Mouse (Mus musculus) lung, postnatal 36 days (tissue): ENCODE results near the gene Eipr1.

Experiments
- DNase-seq: peaks from one replicate; pipeline ENCODE4 v3.0.0; 2022; ENCODE audit warnings: mixed read lengths

Gene Eipr1

DNA sequence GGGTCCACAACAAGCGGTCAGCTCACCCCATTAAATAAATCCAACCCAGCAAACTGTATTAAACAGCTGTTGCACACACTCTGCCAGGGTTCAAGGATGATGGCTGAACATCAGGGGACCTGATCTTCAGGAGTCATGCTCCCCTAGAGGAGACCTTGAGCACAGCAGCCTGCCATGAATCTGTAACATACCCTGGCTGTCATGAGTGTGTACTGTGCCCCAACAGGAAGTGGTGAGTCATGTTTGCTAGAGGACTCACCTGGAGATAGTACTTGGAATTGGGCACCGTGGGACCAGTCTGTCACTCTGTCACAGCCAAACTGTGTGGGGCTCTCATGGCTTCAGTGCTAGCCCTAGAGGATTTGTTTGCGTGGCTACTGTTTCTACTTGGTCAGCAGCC lies 77.9 kb downstream of the Eipr1 start:
- DNase-seq: no peak

DNA sequence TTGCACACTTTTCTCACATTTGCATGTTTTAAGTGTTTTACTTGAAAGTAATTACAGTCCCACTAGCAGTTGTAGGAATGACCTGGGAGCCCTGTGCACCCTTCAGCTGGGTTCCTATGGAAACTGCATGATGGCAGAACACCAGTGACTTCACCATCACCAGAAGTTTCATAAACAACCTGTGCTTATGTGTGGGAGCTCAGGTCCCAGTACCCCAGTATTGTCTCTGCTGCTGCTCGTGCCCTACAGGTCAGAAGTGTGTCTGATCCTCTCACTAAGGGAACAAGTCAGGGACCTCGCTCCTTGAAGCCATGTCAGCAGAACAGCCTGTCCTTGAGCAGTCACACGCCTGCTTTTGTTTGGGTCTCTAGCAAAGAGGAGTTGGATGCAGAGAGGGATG lies 78.9 kb downstream of the Eipr1 start:
- no peak for DNase-seq

- peak; percentile 29 for DNase-seq
Measured at GRCm38 (mm10) chr12:28831066-28831733, 79.6 kb downstream of the Eipr1 start.

DNA sequence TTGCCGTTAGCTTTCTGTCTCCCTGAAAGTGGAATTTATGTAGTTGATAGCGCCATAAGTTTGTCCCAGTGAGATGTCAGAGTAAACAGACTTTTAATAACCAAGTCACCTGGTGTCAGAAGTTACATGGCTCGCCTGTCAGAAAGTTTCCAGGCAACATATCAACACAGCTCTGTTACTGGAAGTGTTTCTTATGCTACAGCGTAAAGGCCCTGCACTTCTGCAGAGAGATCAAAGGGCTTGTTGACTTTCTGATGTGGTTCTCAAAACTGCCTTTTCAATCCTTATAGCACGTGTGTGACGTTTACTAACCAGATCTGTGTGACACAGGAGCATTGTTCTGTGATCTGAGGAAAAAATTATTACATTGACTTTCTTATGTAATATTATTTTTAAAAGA lies 82.7 kb downstream of the Eipr1 start:
- peak; percentile 9 for DNase-seq

DNA sequence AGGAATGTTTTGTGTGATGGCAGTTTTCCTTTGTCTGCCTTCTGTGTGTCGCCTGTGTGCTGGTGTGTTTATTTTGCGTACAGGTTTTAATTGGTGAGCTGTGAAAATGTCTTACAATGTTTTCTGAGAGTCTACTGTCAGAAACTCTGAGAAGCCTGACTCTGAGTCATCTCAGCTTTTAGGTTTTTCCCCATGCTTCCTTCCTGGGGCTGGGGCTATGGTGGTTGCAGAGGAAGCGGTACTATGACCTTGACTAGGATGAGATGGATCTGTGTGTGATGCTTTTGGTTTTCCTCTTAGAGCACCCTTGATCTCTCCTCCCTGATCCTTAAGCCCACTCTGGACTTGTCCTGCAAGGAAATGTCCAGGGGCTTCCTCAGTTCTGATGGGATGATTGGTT lies 84.1 kb downstream of the Eipr1 start:
- DNase-seq: no peak

DNA sequence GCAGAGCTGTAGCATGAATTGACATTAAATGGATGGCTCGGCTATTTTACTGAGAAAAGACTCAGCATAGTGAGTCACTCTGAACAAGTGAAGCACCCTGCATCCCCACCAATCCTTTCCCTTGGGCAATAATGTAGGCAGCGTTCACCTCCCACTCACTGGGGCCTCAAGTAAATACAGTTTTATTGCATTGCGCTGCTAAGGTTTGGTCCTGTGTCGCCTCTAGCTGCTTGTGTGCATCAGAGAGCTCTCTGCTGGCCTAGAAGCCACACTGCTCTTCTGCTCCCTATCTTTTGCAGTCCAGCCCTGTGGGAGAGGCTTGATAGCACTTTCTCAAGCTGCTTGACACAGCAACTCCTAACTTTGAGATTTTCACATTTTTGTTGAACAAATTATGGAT lies 86.7 kb downstream of the Eipr1 start:
- DNase-seq: no peak

GRCm38 (mm10) chr12:28838971-28839370 lies 87.4 kb downstream of the Eipr1 start:
- DNase-seq: no peak

DNA sequence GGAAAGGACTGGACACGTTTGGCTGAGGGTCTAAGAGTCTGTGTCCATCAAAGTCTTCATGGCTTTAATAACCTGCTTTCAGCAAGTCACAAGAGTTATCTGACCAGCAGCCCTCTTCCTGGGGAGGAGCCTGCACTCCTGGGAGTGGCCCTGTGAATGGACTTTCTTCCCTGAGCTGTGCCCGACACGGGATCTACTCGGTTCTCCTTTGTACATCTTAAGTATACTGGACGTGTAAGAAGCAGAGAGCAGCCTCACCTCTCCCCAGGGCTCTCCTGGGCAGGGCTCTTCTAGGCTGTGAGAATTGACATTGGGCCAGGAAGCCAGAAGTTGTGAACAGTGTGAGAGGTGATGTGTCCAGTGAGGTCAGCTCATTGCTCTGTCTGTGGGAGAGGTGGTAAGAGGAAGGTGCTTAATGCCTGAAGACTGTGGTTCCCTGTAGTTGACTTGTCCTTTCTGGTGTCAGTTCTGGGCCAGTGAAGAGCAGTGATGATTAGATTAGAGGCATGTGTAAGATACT lies 89.6 kb downstream of the Eipr1 start:
- DNase-seq: no peak

DNA sequence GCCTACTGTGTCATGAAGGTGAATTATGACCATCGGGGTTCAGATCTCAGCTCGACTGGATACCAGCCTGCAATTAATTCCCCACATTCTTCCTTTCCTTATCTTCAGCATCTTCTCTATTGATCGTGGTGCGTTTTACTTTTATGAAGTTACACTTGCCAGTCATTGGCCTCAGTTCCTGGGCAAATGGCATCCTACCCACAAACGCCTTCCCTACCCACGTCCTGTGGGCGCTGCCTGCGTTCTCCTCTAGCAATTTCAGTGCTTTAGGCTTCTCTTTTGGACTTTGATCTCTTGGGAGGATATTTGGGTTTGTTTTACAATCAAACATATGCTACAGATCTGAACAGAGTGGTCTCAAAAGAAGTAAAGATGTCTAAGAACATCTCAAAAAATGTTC lies 94.2 kb downstream of the Eipr1 start:
- DNase-seq: no peak

- peak; percentile 7 for DNase-seq
Measured at GRCm38 (mm10) chr12:28847401-28847800, 95.8 kb downstream of the Eipr1 start.

- no peak for DNase-seq
Measured at GRCm38 (mm10) chr12:28848726-28849612, 97.4 kb downstream of the Eipr1 start.

DNA sequence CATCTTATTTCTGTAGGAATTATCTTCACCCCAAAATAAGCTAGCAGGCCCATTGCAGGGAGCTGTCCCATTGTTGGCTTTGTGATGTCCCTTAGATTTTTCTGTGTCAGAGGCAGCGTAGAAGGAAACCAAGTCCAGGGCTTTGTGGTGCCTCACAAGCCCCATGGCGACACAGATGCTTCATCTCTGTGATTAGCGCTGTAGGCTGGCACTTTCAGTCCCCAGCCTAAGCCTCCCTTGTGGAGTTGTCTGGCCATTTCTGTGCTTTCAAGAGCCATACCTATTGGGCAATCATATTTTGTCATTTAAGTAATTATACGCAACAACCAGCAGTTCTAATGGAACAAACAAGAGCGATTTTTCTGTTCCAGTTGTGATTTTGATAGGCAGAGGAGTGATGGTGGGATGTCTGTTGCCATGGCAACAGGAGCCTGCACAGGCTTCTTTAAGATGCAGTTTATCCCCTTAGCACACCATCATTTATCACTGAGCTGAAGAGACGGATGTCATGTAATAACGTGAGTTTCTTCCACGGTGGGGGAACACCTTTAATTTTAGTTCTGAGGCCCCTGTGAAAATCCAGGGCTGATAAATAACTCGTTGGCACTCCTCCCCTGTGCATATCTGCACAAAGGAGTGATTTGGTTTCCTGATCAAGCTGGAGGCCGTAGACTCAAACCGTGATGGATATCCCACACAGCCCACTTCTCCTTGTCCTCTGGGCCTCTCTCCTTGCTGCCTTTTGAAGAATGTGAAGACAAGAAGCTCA lies 108.1 kb downstream of the Eipr1 start:
- DNase-seq: no peak

DNA sequence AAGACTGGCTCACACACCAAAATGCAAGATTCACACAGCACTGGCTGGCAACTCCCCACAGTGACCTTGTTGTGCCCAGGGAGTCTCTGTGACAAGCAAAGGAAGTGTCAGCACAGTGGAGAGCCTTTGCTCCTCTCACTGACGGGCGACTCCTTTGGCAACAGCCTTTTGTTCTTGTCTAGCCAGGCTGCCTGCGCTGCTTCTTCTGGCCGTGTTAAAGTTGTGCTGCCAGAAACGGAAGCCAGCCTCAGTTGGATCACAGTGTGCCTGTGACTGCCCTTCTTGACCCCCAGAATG lies 108.6 kb downstream of the Eipr1 start:
- DNase-seq: no peak

GRCm38 (mm10) chr12:28863260-28863659 lies 111.7 kb downstream of the Eipr1 start:
- no peak for DNase-seq

GRCm38 (mm10) chr12:28866121-28866520 lies 114.5 kb downstream of the Eipr1 start:
- no peak for DNase-seq

GRCm38 (mm10) chr12:28868794-28869193 lies 117.2 kb downstream of the Eipr1 start:
- DNase-seq: no peak

DNA sequence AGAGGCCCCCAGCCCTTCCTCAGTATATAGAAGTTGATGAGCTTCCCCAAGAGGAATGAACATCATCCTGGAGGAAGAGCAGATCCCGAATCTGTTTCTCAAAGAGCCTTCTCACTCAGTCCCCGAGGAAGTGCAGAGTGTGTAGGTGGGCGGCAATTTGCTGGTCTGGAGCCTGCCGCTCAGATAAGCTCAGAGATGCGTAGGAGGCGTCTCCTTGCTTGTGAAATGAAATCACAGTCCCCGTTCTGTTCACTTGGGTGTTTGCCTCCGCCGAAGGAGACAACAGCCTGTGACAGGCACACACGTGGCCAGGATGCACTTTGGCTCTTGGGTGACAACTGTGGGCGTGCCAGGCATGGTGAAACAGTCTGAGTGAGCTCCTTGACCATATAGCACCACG lies 120.7 kb downstream of the Eipr1 start:
- no peak for DNase-seq

GRCm38 (mm10) chr12:28874781-28875251 lies 123.2 kb downstream of the Eipr1 start:
- no peak for DNase-seq

GRCm38 (mm10) chr12:28875471-28875870 lies 123.9 kb downstream of the Eipr1 start:
- no peak for DNase-seq

GRCm38 (mm10) chr12:28880471-28880870 lies 128.9 kb downstream of the Eipr1 start:
- no peak for DNase-seq

DNA sequence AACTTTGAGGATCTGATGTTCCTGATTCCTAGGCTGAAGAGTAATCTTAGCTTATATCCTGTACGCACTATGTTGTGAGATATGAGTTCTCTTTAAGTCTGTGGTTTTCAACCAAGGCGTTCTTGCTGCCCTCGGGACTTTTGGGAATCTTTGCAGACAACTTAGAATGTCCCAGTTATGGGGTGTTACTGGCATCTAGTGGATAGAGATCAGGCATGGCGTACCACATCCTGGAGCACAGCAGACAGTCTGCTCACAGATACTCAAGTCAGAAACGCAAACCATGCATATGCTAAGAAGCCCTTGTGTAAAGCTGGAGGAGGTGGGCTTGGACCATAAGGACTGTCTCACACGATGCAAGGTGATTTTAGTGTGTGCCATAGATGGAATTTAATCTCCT lies 136.1 kb downstream of the Eipr1 start:
- DNase-seq: no peak

DNA sequence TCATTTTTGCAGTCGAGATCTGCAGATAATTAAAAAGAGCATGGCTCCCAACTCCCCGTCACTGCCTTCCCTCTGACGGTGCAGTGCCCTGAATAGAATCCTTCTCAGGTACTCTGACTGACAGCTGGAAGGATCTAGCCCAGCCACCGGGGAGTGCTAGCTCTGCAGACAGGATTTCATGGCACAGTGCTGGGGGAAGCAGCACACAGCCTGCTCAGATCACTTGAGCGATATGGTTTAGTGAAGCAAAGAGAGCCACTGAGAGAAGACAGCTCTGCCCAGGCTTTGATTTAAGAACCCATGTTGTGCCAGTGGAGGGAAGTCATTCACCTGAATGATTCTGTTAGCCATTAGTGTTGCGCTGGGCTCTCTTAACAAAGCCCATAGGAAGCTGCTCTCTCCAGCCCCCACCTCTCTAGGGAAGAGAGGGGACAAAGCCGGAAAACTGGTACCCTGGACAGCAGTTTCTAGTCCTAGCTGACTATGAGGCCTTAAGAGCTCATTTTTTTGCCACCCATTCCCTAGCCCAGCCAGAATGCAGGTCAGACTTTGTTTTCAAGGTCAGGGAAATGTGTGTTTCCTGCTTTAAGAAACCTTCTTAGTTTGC lies 137.6 kb downstream of the Eipr1 start:
- no peak for DNase-seq

- DNase-seq: no peak
Measured at GRCm38 (mm10) chr12:28891523-28891922, 139.9 kb downstream of the Eipr1 start.
